Mouse (Mus musculus) Muller cell, postnatal 12 days (primary cell): ENCODE data around the gene H2-T3.
"Not testable (repeated sequence)": the region's sequence is repeated elsewhere in the genome, so short reads cannot be mapped to it uniquely, and the experiment has no call there.

Experiments used
- DNase-seq: peaks from one replicate; pipeline ENCODE4 v3.0.0-alpha.2; 2015; ENCODE audit errors: inconsistent ontology term

The H2-T3 gene

DNA sequence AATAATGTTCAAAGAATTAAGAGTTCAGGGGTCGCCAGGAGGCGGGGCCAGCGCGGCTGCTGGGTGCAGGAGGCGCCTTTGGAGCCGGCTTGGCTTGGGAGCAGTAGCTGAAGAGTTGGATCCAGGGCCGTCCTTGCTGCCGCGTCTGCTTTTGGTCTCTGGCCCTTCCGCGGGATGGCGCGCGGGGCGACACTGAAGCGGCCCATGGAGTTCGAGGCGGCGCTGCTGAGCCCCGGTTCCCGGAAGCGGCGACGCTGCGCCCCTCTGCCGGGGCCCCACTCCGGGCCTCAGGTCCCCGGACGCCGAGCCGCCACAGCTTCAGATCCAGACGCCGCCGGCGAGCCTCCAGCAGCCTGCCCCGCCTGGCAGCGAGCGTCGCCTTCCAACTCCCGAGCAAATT, 11.1 kb downstream of the H2-T3 start:
- DNase-seq, result peak; percentile 38

DNA sequence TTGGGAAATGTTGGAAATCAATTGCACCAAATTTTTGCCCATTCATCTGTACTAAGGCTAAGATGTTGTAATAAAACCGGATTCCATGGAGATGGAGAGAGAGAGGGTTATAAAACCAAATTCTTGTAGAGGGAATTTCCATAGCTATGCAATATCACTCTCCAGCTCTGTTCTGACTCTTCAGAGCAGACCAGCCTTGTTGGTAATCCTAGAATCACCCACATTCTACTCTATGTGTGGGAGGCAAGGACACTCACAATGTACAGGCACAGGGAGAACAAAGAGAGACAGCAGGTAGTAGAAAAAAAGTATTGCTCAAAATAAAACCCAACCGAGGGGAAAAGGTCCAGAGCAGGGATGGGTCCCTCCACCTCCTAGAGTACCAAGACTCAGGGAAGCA, 14.0 kb downstream of the H2-T3 start:
- DNase-seq, result not testable (repeated sequence)

DNA sequence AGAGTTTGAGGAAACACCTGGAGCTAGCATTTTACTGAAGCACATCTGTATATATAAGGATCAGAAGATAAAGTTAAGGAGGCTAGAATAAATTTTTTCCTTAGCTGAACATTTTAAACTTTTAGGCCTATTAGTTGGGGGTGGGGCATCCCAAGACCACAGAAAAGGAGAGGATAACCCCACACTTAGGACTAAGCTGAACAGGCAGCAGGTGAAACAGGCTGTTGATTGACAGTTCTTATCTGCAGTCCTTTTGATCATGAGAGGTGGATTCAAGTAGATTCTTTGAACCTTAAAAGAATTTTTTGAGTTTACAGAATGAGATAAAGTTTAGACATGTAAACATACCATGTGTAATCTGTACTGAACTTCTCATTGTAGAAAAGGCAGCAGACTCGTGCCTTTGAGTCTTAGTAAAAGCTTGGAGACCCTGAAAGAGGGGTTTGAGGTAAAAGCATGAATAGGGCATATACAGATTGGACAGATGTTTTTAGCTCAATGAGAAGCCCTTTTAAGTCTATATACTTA, 19.7 kb downstream of the H2-T3 start:
- DNase-seq, result no peak

DNA sequence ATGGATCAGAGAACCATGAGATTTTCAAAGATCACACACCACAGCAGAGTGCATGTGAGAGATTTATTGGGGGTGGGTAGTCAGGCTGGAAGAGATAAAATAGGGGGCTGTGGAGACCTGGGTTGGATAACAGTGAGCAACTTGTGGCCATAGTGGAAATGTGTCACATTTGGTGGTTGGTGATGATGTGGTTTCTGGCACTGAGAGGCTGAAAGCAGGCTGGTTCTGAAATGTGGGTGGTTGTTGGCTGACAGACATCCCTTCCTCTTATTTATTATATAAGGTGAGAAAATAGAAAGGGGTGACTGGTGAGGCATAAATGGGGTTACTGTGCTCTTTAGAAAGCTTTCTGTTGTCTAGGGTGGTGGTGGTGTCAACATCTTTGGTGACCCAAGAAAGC, 20.3 kb downstream of the H2-T3 start:
- DNase-seq, result no peak

DNA sequence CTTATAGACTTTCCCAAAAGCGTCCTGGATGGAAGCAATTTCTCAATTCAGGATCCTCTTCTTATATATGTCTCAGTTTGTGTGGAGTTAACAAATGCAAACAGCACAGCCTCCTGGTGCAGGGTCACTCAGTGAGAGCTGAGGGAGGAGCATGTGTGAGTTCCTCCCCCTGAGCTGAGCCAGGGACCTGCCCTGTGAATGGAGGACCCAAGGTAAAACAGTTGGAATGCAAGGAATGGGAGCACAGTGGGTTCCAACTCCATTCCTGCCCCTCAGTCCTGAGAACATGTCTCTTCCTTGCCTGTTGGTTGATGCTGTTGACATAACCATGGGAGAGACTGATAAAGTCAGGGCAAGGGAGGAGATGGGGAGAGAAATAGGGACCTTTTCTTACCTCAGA, 21.0 kb downstream of the H2-T3 start:
- not testable (repeated sequence) for DNase-seq

DNA sequence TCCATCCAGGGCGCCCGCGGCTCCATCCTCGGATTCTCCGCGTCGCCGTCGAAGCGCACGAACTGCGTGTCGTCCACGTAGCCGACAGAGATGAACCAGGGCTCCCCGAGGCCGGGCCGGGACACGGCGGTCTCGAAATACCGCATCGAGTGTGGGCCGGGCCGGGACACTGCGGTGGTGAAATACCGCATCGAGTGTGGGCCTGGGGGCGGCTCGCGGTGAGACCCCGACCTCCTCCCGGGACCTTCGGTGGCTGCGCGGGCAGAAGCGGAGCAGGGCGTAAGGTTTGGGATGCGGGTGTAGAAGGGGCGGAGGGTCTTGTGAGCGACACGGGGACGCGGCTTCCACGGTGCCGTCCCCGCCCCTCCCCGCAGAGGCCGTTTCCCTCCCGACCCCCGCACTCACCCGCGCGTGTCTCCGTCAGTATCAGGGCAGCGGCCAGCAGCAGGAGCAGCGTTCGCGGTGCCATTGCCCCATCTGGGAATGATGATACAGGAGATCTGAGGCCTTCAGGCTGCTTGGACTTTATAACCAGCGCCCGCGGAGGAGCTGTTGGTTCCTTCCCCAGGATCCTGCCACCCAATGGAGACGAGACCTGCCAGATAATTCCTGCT, 21.9 kb downstream of the H2-T3 start, which contains the start of gene Gm8909:
Gene Gm8909 (minus strand): TSS at position 499 of the 614 bp plus-strand sequence.
- DNase-seq, result no peak

DNA sequence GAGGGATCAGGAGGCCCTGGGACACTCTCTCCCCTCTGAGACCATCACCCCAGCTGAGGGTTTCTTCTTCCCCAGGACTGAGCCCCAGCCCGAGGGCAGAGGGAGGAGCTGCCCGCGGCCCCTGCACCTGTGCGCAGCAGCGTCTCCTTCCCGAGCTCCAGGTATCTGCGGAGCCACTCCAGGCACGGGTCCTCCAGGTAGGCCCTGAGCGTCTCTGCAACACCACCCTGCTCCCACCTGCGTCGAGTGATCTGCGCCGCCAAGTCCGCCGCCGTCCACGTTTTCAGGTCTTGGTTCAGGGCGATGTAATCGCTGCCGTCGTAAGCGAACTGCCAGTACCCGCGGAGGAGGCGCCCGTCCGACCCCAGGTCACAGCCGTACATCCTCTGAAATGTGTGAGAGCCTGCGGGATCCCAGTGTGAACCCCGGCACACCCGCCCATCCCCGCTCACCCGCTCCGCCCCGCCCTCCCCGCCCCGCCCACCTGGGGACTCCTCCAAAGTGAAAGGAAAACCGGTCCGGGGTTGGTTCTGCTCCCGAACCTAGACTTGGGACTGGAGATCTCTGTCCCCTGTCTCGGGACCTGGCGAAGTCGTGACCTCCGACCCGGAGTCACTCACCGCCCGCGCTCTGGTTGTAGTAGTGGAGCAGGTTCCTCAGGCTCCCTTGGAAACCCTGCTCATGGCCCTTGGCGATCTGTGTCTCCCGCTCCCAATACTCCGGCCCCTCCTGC, 22.6 kb downstream of the H2-T3 start:
- DNase-seq, result peak; percentile 52

DNA sequence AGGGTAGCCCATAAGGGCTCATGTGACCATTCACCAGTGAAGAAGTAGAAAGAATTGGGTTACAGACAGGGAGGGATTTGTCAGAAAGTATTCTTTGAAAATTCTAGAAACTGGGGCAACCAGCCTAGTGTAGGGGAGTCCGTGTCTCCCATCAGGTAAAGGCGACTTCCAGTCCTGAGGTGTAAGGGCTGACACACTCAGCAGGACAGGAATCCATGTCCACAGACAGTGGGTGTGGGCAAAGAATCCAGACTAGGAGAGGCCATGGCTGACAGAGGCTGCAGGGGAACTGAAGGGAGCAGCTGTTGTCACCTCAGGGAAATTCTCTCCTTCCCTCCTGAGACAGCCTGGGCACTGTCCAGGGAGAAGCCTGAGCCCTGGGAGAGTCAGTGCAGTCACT, 23.2 kb downstream of the H2-T3 start:
- DNase-seq, result not testable (repeated sequence)

DNA sequence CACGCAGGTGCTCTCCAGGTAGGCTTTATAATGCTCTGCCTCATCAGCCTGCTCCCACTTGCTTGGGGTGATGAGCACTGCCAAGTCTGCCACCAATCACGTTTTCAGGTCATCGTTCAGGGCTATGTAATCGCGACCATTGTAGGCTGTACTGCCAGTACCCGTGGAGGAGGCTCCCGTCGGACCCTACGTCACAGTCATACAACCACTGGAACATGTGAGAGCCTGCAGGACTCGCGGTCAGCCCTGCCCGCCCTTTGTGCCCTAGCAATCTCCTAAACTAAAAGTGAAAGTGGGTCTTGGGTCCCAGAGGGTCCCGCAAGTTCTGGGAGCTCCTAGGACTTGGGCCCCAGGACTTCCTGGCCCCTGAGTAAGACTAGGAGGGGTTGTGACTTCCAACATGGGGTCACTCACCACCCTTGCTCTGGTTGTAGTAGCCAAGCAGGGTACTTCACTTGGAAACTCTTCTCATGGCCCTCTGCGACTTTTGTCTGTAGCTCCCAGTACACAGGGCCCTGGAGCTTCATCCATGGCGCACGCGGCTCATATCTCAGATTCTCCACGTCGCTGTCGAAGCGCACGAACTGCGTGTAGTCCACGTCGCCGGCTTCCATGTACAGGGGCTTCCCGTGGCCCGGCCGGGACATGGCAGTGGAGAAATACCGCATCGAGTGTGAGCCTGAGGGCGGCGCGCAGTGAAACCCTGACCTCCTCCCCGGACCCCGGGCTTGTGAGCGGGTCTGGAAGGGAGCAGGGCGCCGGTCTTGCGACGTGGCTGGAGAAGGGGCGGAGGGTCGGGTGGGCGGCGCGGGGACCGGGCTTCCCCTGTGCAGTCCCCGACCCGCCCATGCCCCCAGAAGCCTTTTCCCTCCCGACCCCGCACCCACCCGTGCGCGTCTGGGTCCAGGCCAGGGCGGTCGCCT, 28.7 kb downstream of the H2-T3 start:
- DNase-seq, result no peak

DNA sequence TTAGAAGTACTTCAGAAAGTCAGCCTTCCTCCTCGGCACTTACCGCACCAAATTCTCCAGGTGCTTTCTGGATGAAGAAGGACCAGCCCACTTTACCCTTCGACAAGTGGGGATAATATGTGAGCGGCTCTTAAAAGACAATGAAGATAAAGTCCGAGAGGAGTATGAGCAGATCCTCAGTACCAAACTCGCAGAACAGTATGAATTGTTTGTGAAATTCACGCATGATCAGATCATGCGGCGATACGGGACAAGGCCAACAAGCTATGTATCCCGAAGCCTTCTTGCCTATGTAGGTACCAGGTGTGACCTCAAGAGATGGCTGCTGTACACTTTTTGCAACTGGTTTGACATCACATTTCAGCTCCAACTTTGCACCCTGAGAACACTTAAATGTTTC, 31.8 kb downstream of the H2-T3 start:
- not testable (repeated sequence) for DNase-seq

DNA sequence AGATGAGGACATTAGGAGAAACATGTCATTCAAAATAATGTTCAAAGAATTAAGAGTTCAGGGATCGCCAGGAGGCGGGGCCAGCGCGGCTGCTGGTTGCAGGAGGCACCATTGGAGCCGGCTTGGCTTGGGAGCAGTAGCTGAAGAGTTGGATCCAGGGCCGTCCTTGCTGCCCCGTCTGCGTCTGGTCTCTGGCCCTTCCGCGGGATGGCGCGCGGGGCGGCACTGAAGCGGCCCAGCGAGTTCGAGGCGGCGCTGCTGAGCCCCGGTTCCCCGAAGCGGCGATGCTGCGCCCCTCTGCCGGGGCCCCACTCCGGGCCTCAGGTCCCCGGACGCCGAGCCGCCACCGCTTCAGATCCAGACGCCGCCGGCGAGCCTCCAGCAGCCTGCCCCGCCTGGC, 32.3 kb downstream of the H2-T3 start:
- peak; percentile 34 for DNase-seq

DNA sequence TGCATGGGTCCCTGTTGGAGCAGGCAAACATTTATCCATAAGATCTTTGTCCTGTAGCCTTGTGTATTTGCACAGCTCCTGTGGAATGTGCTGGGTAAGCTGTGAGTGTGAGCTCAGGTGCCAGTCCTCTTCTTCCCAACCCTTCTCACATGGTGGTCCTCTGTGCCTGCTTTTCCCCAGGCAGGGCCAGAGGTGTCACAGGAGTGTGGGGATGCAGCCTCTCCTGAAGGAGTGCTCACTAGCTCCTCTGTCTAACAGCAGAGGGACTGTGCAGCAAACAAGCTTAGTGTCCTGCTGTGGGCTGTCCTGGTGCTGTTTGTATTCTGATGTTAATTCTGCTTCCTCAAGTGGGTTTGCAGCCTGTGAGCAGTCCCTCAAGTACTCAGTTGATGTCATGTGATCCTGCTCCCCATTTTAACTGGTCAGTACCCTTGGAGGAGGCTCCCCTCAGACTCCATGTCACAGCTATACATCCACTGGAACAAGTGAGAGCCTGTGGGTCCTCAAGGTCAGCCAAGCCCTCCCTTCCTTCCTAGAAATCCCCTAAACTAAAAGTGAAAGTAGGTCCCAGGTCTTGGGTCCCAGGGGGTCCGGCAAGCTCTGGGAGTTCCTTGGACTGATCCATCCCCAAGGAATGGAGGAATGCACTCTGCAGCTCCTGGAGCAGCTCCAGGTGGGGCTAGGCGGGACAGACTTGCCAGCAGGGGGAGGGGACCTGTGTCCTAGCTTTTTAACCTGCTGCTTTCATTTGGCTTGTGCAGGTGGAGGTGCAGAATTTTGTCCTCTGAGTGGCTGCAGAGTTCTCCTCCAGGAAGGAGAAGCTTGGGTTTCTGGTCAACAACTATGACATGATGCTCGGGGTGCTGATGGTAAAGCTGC, 35.6 kb downstream of the H2-T3 start:
- no peak for DNase-seq

DNA sequence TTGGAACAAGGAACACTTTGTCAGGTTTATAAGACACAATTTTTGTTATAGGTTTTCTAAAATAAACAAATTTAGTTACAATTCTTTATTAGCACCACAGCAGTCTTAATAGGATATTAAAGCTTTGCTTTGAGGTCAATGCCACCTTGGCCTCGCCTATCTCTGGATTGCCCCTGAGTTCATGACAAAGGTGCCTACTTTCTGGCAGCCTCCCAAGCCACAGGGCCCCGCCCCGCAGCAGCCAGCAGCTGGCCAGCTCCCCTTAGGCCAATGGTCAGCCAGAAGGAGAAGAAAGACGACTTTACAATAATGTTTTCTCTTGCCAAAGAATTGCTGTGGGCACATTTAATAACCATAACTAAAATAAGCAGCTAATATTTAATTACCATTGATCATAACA, 38.9 kb downstream of the H2-T3 start:
- not testable (repeated sequence) for DNase-seq

DNA sequence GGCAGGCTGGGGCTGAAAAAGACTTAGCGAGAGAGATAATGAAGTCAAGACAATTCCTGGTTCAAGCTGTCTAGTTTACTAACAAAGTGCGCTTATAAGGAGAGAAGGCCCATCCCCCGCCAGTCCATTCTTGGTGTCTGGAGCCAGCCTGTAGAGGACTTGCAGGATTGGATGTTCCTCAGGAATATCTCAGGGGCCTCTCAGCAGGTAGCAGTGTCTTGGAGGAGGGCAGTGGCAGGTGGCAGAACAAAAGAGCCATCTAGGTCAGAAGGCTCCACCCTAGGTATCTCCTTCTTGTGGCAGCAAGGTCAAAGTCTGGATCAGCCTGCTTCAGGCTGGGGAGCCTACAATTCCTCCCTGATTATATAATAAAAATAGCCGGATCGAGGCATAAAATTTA, 41.6 kb downstream of the H2-T3 start:
- not testable (repeated sequence) for DNase-seq

DNA sequence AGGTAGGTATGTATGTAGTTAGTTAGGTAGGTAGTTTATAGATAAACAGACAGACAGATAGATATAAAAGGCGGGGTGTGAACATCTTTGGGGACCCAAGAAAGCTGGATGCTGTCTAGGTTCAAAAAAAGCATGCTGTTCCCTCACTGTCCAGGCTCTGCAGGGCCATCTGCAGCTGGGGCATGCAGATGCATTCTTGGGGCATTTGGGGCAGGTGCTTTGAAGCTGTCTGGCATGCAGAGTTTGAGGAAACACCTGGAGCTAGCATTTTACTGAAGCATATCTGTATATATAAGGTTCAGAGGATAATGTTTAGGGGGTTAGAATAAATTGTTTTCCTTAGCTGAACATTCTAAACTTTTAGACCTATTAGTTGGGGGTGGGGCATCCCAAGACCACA, 43.1 kb downstream of the H2-T3 start:
- not testable (repeated sequence) for DNase-seq

DNA sequence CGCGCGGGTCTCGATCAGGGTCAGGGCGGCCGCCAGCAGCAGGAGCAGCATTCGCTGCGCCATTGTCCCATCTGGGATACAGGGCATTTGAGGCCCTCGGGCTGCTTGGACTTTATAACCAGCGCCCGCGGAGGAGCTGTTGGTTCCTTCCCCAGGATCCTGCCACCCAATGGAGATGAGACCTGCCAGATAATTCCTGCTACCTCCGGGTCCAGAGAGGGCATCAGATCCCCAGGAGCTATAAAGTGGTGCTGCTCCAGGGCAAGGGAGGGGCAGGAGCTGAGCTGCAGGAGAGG, 44.3 kb downstream of the H2-T3 start:
- DNase-seq, result not testable (repeated sequence)

DNA sequence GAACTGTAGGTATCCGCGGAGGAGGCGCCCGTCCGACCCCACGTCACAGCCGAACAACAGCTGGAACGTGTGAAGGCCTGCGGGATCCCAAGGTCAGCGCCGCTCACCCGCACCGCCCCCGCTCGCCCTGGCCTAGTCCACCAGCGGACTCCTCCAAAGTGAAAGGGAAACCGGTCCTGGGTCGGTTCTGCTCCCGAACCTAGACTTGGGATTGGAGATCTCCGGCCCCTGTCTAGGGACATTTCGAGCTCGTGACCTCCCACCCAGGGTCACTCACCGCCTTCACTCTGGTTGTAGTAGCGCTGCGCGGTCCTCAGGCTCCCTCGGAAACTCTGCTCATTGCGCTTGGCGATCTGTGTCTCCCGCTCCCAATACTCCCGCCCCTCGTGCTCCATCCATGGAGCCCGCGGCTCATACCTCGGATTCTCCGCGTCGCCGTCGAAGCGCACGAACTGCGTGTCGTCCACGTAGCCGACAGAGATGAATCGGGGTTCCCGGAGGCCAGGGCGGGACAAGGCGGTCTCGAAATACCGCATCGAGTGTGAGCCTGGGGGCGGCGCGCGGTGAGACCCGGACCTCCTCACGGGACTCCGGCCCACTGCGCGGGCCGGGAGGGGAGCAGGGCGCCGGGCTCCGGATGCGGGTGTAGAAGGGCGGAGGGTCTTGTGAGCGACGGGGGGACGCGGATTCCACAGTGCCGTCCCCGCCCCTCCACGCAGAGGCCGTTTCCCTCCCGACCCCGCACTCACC, 44.8 kb downstream of the H2-T3 start:
- peak; percentile 65 for DNase-seq

DNA sequence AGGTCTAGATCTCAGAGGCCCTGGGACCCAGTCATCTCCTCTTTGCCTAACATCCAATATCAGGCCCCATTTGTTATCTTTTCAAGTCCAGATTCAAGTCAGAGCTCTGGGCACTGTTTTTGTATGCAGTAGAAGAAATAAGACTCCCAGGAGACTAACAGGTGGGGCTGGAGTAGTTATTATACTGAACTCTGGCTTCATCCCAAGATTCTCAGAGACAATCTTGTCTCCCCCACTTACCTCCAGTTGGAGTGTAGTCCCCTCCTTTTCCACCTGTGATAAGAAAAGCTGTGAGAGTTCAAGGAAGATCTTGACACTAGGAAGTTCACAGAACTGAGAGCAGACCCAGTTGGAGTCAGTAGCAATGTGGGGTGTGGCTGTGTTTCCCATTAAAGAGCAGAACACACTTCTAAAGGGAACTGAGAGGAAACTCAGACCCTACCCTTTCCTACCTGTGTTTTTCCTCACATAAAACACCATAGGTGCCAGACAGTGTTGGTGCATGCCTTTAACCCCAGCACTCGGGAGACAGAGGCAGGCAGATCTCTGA, 53.7 kb downstream of the H2-T3 start:
- DNase-seq, result not testable (repeated sequence)
